Mouse (Mus musculus): ENCODE measurements around the gene Nuf2. TPM values are rescaled to one million over a fixed set of nuclear protein-coding genes. Genes with fewer than 3 reads are reported as not detected.

Nuf2 gene
- polyA plus RNA-seq, 1 experiment from 2014 or later: 44.0 TPM

DNA sequence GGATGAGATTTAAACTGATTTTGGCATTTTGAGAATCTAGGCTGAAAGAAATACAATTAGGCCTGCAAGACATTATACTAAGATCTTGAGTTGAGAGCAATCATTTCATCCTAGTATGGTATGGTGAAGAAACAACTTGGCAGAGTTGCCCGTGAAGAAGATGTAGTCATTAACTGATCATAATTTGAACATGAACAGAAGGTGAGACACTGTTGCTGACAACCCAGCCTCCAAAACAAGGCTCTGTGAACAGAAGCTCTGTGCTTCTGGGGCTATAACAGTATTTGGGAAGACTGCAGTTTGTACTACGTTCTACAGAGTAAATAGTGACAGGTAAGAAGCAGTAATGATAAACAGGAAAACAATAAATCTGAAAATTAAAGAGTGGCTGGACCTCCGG lies 28.4 kb downstream of the Nuf2 start:
- no peaks in the 10 kb centered on the region for H3K27me3 ChIP-seq (ENCODE audit: control insufficient read depth, insufficient read depth, low read length)
- H3K4me3 ChIP-seq (ENCODE audit: control insufficient read depth in 1 of 2, insufficient read depth in 1 of 2, low read depth in 1 of 2, low read length in 2 of 2): no peak overlapping the region
- no peak overlapping the region for H3K4me2 ChIP-seq (ENCODE audit: low read length)
- ATAC-seq (ENCODE audit: insufficient number of reproducible peaks, insufficient read depth, low FRiP score, low read depth): no peak
- peaks cover 95% of the 10 kb centered on the region for H3K36me3 ChIP-seq (ENCODE audit: control insufficient read depth, insufficient read depth, low read length)
- no peak overlapping the region for H3K9ac ChIP-seq (ENCODE audit: low read length)
- no peak overlapping the region for H3K27ac ChIP-seq (replicated peaks in 1 of 2; ENCODE audit: control insufficient read depth in 1 of 2, insufficient read depth in 1 of 2, low read depth in 2 of 2, low read length in 2 of 2)
- 90% methylated on average over 3 of the region's 3 CpGs for WGBS
- no peaks in the 10 kb centered on the region for H3K9me3 ChIP-seq (ENCODE audit: control insufficient read depth, low read length)
- H3K4me1 ChIP-seq (ENCODE audit: control insufficient read depth in 2 of 2, insufficient read depth in 2 of 2, low read length in 2 of 2): no peaks in the 10 kb centered on the region

DNA sequence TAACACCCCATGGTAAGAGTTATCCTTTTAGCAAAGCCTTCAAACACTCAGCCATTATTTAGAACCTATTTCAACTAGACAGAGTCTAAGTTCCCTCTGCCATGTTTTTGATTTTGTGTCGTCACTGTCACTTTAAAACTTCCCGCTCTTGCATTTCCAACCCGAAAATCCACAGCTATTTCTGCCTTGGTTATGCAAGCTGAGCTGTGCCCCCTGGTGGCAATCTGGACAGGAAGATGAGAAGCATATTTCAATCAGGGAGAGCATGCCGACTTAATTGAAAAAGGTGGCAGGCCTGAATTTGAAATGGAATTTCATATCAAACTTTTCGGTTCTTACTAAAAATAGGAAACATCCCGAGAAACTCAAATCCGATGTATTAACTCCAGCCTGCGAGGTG lies 35.6 kb downstream of the Nuf2 start:
- no peak overlapping the region for H3K9ac ChIP-seq (ENCODE audit: low read length)
- no peak for ATAC-seq (ENCODE audit: insufficient number of reproducible peaks, insufficient read depth, low FRiP score, low read depth)
- peaks cover 40% of the 10 kb centered on the region for H3K36me3 ChIP-seq (ENCODE audit: control insufficient read depth, insufficient read depth, low read length)
- 71% methylated on average over 8 of the region's 8 CpGs for WGBS
- no peak overlapping the region for H3K27ac ChIP-seq (replicated peaks in 1 of 2; ENCODE audit: control insufficient read depth in 1 of 2, insufficient read depth in 1 of 2, low read depth in 2 of 2, low read length in 2 of 2)
- no peak overlapping the region for H3K4me3 ChIP-seq (ENCODE audit: control insufficient read depth in 1 of 2, insufficient read depth in 1 of 2, low read depth in 1 of 2, low read length in 2 of 2)
- no peak overlapping the region for H3K4me2 ChIP-seq (ENCODE audit: low read length)
- H3K27me3 ChIP-seq (ENCODE audit: control insufficient read depth, insufficient read depth, low read length): no peaks in the 10 kb centered on the region
- H3K9me3 ChIP-seq (ENCODE audit: control insufficient read depth, low read length): no peaks in the 10 kb centered on the region
- no peaks in the 10 kb centered on the region for H3K4me1 ChIP-seq (ENCODE audit: control insufficient read depth in 2 of 2, insufficient read depth in 2 of 2, low read length in 2 of 2)

DNA sequence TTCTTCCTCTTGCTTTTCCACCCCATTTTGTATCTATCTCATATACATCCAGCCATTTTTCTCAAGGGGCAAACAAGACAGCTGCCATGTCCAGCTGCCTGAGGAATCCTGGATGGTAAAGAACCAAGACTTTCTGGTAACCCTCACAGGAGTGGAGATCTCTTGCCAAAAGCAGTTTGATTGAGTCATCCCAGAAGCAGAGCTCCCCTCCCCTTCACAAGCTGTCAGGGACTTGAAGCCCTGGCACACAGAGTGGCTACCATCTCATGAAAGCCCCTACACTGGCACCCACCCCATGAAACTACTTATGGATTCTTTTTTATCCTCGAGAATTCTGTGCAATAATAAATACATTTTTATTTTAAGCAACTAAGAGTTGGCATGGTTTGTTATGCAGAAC lies 39.7 kb downstream of the Nuf2 start:
- Histone ChIP-seq H3K27me3 (ENCODE audit: control insufficient read depth, insufficient read depth, low read length) (no peaks in the 10 kb centered on the region), H3K27ac (replicated peaks in 1 of 2; ENCODE audit: control insufficient read depth in 1 of 2, insufficient read depth in 1 of 2, low read depth in 2 of 2, low read length in 2 of 2) (no peak overlapping the region), H3K9me3 (ENCODE audit: control insufficient read depth, low read length) (no peaks in the 10 kb centered on the region), H3K4me2 (ENCODE audit: low read length) (no peak overlapping the region), H3K9ac (ENCODE audit: low read length) (no peak overlapping the region), H3K4me3 (ENCODE audit: control insufficient read depth in 1 of 2, insufficient read depth in 1 of 2, low read depth in 1 of 2, low read length in 2 of 2) (no peak overlapping the region), H3K4me1 (ENCODE audit: control insufficient read depth in 2 of 2, insufficient read depth in 2 of 2, low read length in 2 of 2) (no peaks in the 10 kb centered on the region), H3K36me3 (ENCODE audit: control insufficient read depth, insufficient read depth, low read length) (peaks cover 2% of the 10 kb centered on the region)
- WGBS: 40% methylated on average over 1 of the region's 1 CpGs
- no peak for ATAC-seq (ENCODE audit: insufficient number of reproducible peaks, insufficient read depth, low FRiP score, low read depth)

DNA sequence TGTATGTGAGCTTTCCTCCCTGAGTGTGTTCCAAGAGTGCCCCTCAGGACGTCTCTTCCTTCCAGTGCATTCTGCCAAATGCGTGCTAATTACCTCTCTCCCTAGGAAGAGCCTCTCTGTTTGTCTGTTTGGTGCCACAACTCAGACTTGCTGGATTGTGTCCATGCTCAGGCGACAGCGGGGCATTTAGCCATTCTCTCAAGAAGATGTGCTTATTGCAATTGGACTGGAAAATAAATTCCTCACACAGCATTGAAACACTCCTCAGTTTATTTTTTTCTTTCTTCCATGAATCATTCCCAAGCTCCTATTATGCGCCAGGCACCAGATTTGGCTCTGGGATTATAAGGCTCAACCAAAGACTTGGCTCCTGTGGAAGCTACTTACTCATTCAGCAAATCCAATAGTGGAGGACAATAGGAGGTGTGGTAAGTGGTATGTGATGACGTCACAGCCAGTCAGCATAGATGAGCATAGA lies 45.8 kb downstream of the Nuf2 start:
- Histone ChIP-seq H3K36me3 (ENCODE audit: control insufficient read depth, insufficient read depth, low read length) (no peaks in the 10 kb centered on the region), H3K4me2 (ENCODE audit: low read length) (no peak overlapping the region)
- WGBS: 71% methylated on average over 6 of the region's 6 CpGs

DNA sequence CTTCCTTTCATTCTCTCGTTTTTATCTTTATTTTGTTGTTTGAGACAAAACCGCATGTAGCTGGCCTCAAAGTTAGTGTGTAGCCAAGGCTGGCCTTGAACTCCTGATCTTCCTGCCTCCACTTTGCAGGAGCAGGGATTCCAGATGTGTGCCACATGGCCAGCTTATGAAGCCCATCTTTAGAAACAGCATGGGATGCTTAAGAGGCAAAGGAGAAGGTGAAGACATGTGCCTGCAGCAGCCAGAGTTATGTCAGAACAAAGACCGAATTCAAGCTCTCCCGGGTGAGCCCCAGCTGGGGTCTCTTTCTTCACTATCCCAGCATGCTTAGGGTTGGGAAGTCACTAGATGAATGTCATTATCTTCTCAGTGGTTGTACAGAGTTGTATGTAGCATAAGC lies 46.7 kb downstream of the Nuf2 start:
- H3K9ac ChIP-seq (ENCODE audit: low read length): no peak overlapping the region
- no peak overlapping the region for H3K4me2 ChIP-seq (ENCODE audit: low read length)
- H3K27me3 ChIP-seq (ENCODE audit: control insufficient read depth, insufficient read depth, low read length): no peaks in the 10 kb centered on the region
- 64% methylated on average over 4 of the region's 4 CpGs for WGBS
- no peak overlapping the region for H3K27ac ChIP-seq (replicated peaks in 1 of 2; ENCODE audit: control insufficient read depth in 1 of 2, insufficient read depth in 1 of 2, low read depth in 2 of 2, low read length in 2 of 2)
- no peaks in the 10 kb centered on the region for H3K36me3 ChIP-seq (ENCODE audit: control insufficient read depth, insufficient read depth, low read length)
- no peak overlapping the region for H3K4me3 ChIP-seq (ENCODE audit: control insufficient read depth in 1 of 2, insufficient read depth in 1 of 2, low read depth in 1 of 2, low read length in 2 of 2)
- no peaks in the 10 kb centered on the region for H3K9me3 ChIP-seq (ENCODE audit: control insufficient read depth, low read length)
- ATAC-seq (ENCODE audit: insufficient number of reproducible peaks, insufficient read depth, low FRiP score, low read depth): no peak
- no peaks in the 10 kb centered on the region for H3K4me1 ChIP-seq (ENCODE audit: control insufficient read depth in 2 of 2, insufficient read depth in 2 of 2, low read length in 2 of 2)

More for the DNA sequence above, 45.8 kb downstream of the Nuf2 start:
- H3K4me1 ChIP-seq (ENCODE audit: control insufficient read depth in 2 of 2, insufficient read depth in 2 of 2, low read length in 2 of 2): no peaks in the 10 kb centered on the region
- no peaks in the 10 kb centered on the region for H3K9me3 ChIP-seq (ENCODE audit: control insufficient read depth, low read length)
- H3K27ac ChIP-seq (replicated peaks in 1 of 2; ENCODE audit: control insufficient read depth in 1 of 2, insufficient read depth in 1 of 2, low read depth in 2 of 2, low read length in 2 of 2): no peak overlapping the region
- H3K4me3 ChIP-seq (ENCODE audit: control insufficient read depth in 1 of 2, insufficient read depth in 1 of 2, low read depth in 1 of 2, low read length in 2 of 2): no peak overlapping the region
- no peaks in the 10 kb centered on the region for H3K27me3 ChIP-seq (ENCODE audit: control insufficient read depth, insufficient read depth, low read length)
- no peak for ATAC-seq (ENCODE audit: insufficient number of reproducible peaks, insufficient read depth, low FRiP score, low read depth)
- no peak overlapping the region for H3K9ac ChIP-seq (ENCODE audit: low read length)

DNA sequence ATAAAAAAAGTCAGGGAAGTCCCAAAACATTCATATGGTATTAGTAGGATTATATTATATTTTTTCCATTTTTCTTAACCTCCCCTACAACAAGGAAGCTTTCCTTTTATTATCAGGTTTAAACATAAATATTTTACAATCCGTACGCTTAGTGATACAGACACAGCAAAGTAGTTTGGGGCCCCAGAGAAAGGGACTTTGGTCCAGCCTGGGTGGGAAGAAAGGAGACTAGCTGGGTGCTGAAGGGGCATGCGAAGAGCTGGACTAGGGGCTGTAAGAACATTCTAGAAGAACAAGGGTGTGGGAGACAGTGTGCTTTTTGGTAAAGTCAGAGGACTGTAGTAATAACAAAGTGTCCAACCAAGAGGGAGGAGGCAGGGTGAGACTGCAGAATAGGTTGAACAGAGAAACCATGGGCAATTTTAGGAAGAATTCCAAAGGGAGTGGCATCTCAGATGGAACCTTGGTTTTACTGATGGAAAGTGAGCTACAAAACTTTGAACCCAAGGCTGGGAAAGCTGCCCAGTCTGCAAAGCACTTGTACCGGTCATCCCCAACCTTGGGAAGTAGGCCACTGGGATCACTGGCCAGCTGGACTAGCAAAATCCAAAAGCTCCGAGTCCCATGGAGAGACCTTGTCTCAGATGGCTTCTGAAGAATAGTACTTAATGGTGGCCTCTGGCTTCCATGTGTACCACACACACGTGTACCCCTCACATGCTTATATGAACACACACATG lies 48.5 kb downstream of the Nuf2 start:
- no peak overlapping the region for H3K4me2 ChIP-seq (ENCODE audit: low read length)
- ATAC-seq (ENCODE audit: insufficient number of reproducible peaks, insufficient read depth, low FRiP score, low read depth): no peak
- H3K27me3 ChIP-seq (ENCODE audit: control insufficient read depth, insufficient read depth, low read length): no peaks in the 10 kb centered on the region
- H3K36me3 ChIP-seq (ENCODE audit: control insufficient read depth, insufficient read depth, low read length): no peaks in the 10 kb centered on the region
- H3K27ac ChIP-seq (replicated peaks in 1 of 2; ENCODE audit: control insufficient read depth in 1 of 2, insufficient read depth in 1 of 2, low read depth in 2 of 2, low read length in 2 of 2): no peak overlapping the region
- 87% methylated on average over 6 of the region's 6 CpGs for WGBS
- H3K9me3 ChIP-seq (ENCODE audit: control insufficient read depth, low read length): no peaks in the 10 kb centered on the region
- no peak overlapping the region for H3K4me3 ChIP-seq (ENCODE audit: control insufficient read depth in 1 of 2, insufficient read depth in 1 of 2, low read depth in 1 of 2, low read length in 2 of 2)
- no peak overlapping the region for H3K9ac ChIP-seq (ENCODE audit: low read length)
- H3K4me1 ChIP-seq (ENCODE audit: control insufficient read depth in 2 of 2, insufficient read depth in 2 of 2, low read length in 2 of 2): no peaks in the 10 kb centered on the region

DNA sequence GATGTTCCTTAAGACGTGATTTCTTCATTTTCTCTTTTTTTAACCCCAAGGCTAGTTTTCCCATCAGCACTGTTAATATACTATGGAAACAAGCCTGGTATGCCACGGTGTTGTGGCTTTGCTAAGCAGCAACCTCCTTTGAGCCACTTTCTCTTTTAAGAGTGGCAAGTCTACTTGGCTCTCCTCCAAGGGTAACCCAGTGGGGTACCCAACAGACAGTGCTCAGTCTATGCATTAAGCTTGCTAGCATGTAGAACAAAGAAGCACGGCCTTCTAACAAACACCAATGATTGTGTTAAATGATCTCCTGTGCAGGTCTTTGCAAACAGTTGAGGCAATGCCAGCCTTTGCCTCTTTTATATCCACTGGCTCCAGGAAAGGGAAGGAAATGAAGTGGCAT lies 60.1 kb downstream of the Nuf2 start:
- no peak overlapping the region for H3K4me2 ChIP-seq (ENCODE audit: low read length)
- H3K27ac ChIP-seq (replicated peaks in 1 of 2; ENCODE audit: control insufficient read depth in 1 of 2, insufficient read depth in 1 of 2, low read depth in 2 of 2, low read length in 2 of 2): no peak overlapping the region
- no peaks in the 10 kb centered on the region for H3K36me3 ChIP-seq (ENCODE audit: control insufficient read depth, insufficient read depth, low read length)
- no peak overlapping the region for H3K4me3 ChIP-seq (ENCODE audit: control insufficient read depth in 1 of 2, insufficient read depth in 1 of 2, low read depth in 1 of 2, low read length in 2 of 2)
- 76% methylated on average over 3 of the region's 3 CpGs for WGBS
- no peaks in the 10 kb centered on the region for H3K9me3 ChIP-seq (ENCODE audit: control insufficient read depth, low read length)
- H3K4me1 ChIP-seq (ENCODE audit: control insufficient read depth in 2 of 2, insufficient read depth in 2 of 2, low read length in 2 of 2): no peaks in the 10 kb centered on the region; a peak in 1 of 4 replicates
- ATAC-seq (ENCODE audit: insufficient number of reproducible peaks, insufficient read depth, low FRiP score, low read depth): no peak
- no peaks in the 10 kb centered on the region for H3K27me3 ChIP-seq (ENCODE audit: control insufficient read depth, insufficient read depth, low read length)
- H3K9ac ChIP-seq (ENCODE audit: low read length): no peak overlapping the region

DNA sequence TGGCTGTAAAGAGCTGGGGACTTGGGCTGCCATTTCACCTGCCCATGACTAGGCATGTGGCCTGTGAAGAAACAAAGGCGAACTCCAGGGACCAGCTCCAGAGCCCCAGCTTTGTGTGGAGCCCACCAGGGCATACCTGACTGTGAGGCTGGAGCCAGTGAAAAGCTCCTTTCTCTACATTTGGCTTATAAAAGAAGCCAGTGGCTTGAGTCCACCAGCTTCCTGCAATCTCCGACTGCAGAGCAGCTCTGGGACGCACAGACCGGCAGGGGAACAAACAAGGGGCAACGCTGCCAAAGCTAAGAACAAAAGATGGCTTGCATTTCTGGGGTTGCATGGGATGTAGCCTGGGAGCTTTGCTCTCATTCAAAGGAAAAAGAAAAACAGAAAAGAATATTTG lies 63.5 kb downstream of the Nuf2 start:
- WGBS: 78% methylated on average over 5 of the region's 5 CpGs
- Histone ChIP-seq H3K9me3 (ENCODE audit: control insufficient read depth, low read length) (no peaks in the 10 kb centered on the region), H3K4me3 (ENCODE audit: control insufficient read depth in 1 of 2, insufficient read depth in 1 of 2, low read depth in 1 of 2, low read length in 2 of 2) (no peak overlapping the region), H3K4me1 (ENCODE audit: control insufficient read depth in 2 of 2, insufficient read depth in 2 of 2, low read length in 2 of 2) (no peaks in the 10 kb centered on the region; a peak in 1 of 4 replicates), H3K27me3 (ENCODE audit: control insufficient read depth, insufficient read depth, low read length) (no peaks in the 10 kb centered on the region), H3K27ac (replicated peaks in 1 of 2; ENCODE audit: control insufficient read depth in 1 of 2, insufficient read depth in 1 of 2, low read depth in 2 of 2, low read length in 2 of 2) (no peak overlapping the region), H3K9ac (ENCODE audit: low read length) (no peak overlapping the region), H3K4me2 (ENCODE audit: low read length) (no peak overlapping the region), H3K36me3 (ENCODE audit: control insufficient read depth, insufficient read depth, low read length) (no peaks in the 10 kb centered on the region)
- no peak for ATAC-seq (ENCODE audit: insufficient number of reproducible peaks, insufficient read depth, low FRiP score, low read depth)

Measured in heart, embryonic 14.5 days (tissue).